Mouse (Mus musculus): Measurements from ENCODE around the gene Dlk1.

- TF ChIP-seq POLR2A (IDR thresholded peaks at IDR 0.05; ENCODE audit: low read depth, low read length) (no peak), CTCF (IDR thresholded peaks at IDR 0.05; ENCODE audit: borderline replicate concordance, insufficient read depth, low read length) (no peak)
Observed at GRCm38 (mm10) chr12:109416681-109417080, 35.9 kb upstream of the Dlk1 start.
